19 mouse cellular contexts compared by ENCODE assay signal in the genomic region with DNA sequence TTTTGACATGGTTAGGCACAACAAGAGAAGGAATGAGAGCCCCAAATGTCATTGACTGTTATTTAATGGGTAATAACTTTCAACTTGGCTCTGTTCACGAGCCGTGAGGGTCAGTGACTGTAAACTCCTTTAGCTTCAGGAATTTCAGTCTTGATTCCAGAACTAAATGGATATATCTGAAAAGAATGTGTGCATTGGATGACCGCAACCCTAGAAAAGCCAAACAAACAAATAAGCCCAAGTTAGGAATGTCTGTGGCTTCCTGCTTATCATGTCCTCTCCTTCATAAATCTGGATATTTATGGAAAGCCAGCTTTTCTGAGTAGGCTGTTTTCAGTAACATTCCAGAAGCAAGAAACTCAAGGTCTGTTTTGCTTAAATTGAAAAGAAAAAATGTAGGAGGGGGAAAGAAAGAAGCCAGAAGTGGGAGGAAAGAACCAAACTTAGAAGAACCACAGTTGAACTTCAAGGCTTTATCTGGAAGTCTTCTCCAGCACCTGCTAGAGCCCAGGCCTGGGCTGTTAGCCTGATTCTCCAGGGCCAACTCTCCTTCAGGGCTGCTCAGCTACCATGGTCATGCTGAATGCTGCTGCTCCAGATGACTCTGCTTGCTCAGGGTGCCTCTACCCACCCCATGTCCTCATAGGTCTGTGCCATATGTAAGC. TPM values are rescaled to one million over a fixed set of nuclear protein-coding genes. Genes with fewer than 3 reads are reported as not detected.
DNase-seq lines count a peak whose midpoint lies in the region; ATAC-seq and TF ChIP-seq lines count a peak whose summit lies in the region.
"Had no signal": no experiment of that assay in that cellular context is flagged by ENCODE, and none has a peak within 500 bp of the region (broad histone marks: within the 10 kb centered on the region; RNA-seq: fewer than 3 reads in every experiment).

No protein-coding gene starts in this region.

- no peak overlapping the region for H3K4me2 ChIP-seq in kidney, embryonic 16.5 days (replicated peaks; ENCODE audit: low read depth, low read length)
- H3K4me2 ChIP-seq in myocyte (ENCODE audit: low read depth): peak overlapping the region; percentile 13
- no peak overlapping the region for H3K4me2 ChIP-seq in heart, embryonic 11.5 days
- H3K4me2 ChIP-seq: embryonic facial prominence, embryonic 12.5 days; hindbrain, embryonic 13.5 days; midbrain, embryonic 11.5 days had no signal

- no peaks in the 10 kb centered on the region for H3K9me3 ChIP-seq in kidney, embryonic 16.5 days (ENCODE audit: low read length)
- no peaks in the 10 kb centered on the region for H3K9me3 ChIP-seq in heart, embryonic 11.5 days (replicated peaks; ENCODE audit: control insufficient read depth, low read length)
- H3K9me3 ChIP-seq: embryonic facial prominence, embryonic 12.5 days; hindbrain, embryonic 13.5 days had no signal

- peak; percentile 85 for ATAC-seq in frontal cortex, adult (ENCODE audit: low TSS enrichment)
- ATAC-seq in kidney, embryonic 16.5 days (ENCODE audit: low FRiP score, low TSS enrichment): peak; percentile 66; the same call in 1 of the 2 replicates
- no peak for ATAC-seq in heart, embryonic 11.5 days (replicated peaks; ENCODE audit: insufficient number of reproducible peaks, low FRiP score, low TSS enrichment)

- H3ac ChIP-seq in myocyte (ENCODE audit: control insufficient read depth, insufficient read length): no peak overlapping the region

- H3K79me2 ChIP-seq in myocyte (ENCODE audit: control insufficient read depth, insufficient read depth): no peaks in the 10 kb centered on the region

- no peaks in the 10 kb centered on the region for H3K27me3 ChIP-seq in kidney, embryonic 16.5 days (ENCODE audit: insufficient read depth, low read length)
- H3K27me3 ChIP-seq in myocyte (ENCODE audit: control insufficient read depth, insufficient read depth, insufficient read length): no peaks in the 10 kb centered on the region
- no peaks in the 10 kb centered on the region for H3K27me3 ChIP-seq in heart, embryonic 11.5 days (ENCODE audit: control insufficient read depth, insufficient read depth, low read length)
- H3K27me3 ChIP-seq: CH12.LX; embryonic facial prominence, embryonic 12.5 days; hindbrain, embryonic 13.5 days had no signal

- peaks cover 17% of the 10 kb centered on the region for H3K4me1 ChIP-seq in kidney, embryonic 16.5 days (ENCODE audit: insufficient read depth, low read length)
- H3K4me1 ChIP-seq in heart, embryonic 11.5 days (ENCODE audit: control insufficient read depth, insufficient read depth, low read length): 0 out of 2 replicates have a peak, but pooled peaks cover 4% of the 10 kb centered on the region
- H3K4me1 ChIP-seq: embryonic facial prominence, embryonic 12.5 days; hindbrain, embryonic 13.5 days had no signal

- no peak overlapping the region for H3K9ac ChIP-seq in kidney, embryonic 16.5 days (replicated peaks; ENCODE audit: low read length)
- no peak overlapping the region for H3K9ac ChIP-seq in heart, embryonic 11.5 days (ENCODE audit: low read depth, low read length)
- H3K9ac ChIP-seq: embryonic facial prominence, embryonic 12.5 days; hindbrain, embryonic 13.5 days had no signal

- peak overlapping the region; percentile 86 for H3K27ac ChIP-seq in kidney, embryonic 16.5 days (ENCODE audit: low read length)
- no peak overlapping the region for H3K27ac ChIP-seq in heart, embryonic 11.5 days (ENCODE audit: low read depth, low read length)
- H3K27ac ChIP-seq: embryonic facial prominence, embryonic 12.5 days; hindbrain, embryonic 13.5 days had no signal

- H3K4me3 ChIP-seq in kidney, embryonic 16.5 days (ENCODE audit: low read length): no peak overlapping the region
- H3K4me3 ChIP-seq in myocyte: no peak overlapping the region
- H3K4me3 ChIP-seq in heart, embryonic 11.5 days (ENCODE audit: low read depth, low read length): no peak overlapping the region
- H3K4me3 ChIP-seq: embryonic facial prominence, embryonic 12.5 days; hindbrain, embryonic 13.5 days had no signal

- WGBS in kidney, embryonic 16.5 days: 36% methylated on average over 3 of the region's 3 CpGs
- WGBS in heart, embryonic 11.5 days (ENCODE audit: insufficient replicate concordance): 81% methylated on average over 3 of the region's 3 CpGs

- no peak for TF ChIP-seq POLR2A in myocyte (IDR thresholded peaks at IDR 0.05; ENCODE audit: insufficient read length, low read depth)

- no peaks in the 10 kb centered on the region for H3K36me3 ChIP-seq in kidney, embryonic 16.5 days (ENCODE audit: insufficient read depth, low read length)
- no peaks in the 10 kb centered on the region for H3K36me3 ChIP-seq in myocyte (ENCODE audit: control insufficient read depth, insufficient read depth)
- H3K36me3 ChIP-seq in heart, embryonic 11.5 days (ENCODE audit: control insufficient read depth, insufficient read depth, low read length): no peaks in the 10 kb centered on the region
- H3K36me3 ChIP-seq: embryonic facial prominence, embryonic 12.5 days; hindbrain, embryonic 13.5 days had no signal

- no peak for DNase-seq in frontal cortex, postnatal 14 days (ENCODE audit: low spot score in 2 of 2)
- DNase-seq in kidney, postnatal 36 days: no peak
- peak; percentile 18 for DNase-seq in Muller cell, postnatal 12 days (ENCODE audit: inconsistent ontology term)
- no peak for DNase-seq in adrenal gland, postnatal 14 days
- DNase-seq: adrenal gland, postnatal 25 days; cerebellum, adult 8-10 months; gastrocnemius, postnatal 10 days; heart, postnatal 10 days; liver; lung, adult 2 months; lung, postnatal 4 days had no signal

TF ChIP-seq in myocyte, 11 proteins besides CTCF, POLR2A, EP300 and RAD21:
- no peak for TF ChIP-seq POLR2AphosphoS2 (IDR thresholded peaks at IDR 0.05; ENCODE audit: insufficient read length, low read depth)
- no peak for TF ChIP-seq TCF3 (IDR thresholded peaks at IDR 0.05; ENCODE audit: insufficient read length, low read depth)
- no peak for TF ChIP-seq USF1 (IDR thresholded peaks at IDR 0.05; ENCODE audit: low read depth)
- no peak for TF ChIP-seq CEBPB (IDR thresholded peaks at IDR 0.05; ENCODE audit: insufficient read depth, poor library complexity, severe bottlenecking)
- no peak for TF ChIP-seq E2F4 (IDR thresholded peaks at IDR 0.05; ENCODE audit: insufficient read depth)
- no peak for TF ChIP-seq SRF (IDR thresholded peaks at IDR 0.05; ENCODE audit: control insufficient read depth, insufficient read length, low read depth)
- TF ChIP-seq MYOG (IDR thresholded peaks at IDR 0.05; ENCODE audit: control insufficient read depth in 1 of 3, insufficient read depth in 1 of 3, insufficient read length in 2 of 3, low read depth in 2 of 3): peak in 1 of 3 experiments; percentile 10
- TF ChIP-seq MYOD1 (IDR thresholded peaks at IDR 0.05; ENCODE audit: control insufficient read depth in 1 of 3, insufficient read length in 2 of 3, low read depth in 2 of 3): peak in 2 of 3 experiments; percentile 12 to 14
- no peak for TF ChIP-seq TCF12 (IDR thresholded peaks at IDR 0.05; ENCODE audit: insufficient read depth, poor library complexity, severe bottlenecking)
- no peak for TF ChIP-seq REST (IDR thresholded peaks at IDR 0.05; ENCODE audit: insufficient read depth, insufficient read length)
- TF ChIP-seq MAX (IDR thresholded peaks at IDR 0.05; ENCODE audit: low read depth): no peak

RNA-seq across cellular contexts. Expression of a gene that starts 21.4 kb away (rescaled TPM):
- 101 and 104 TPM in 2 replicates for polyA plus RNA-seq in kidney, embryonic 16.5 days (2015; fragmentation: Nextera tagmentation; extraction: Ambion mirVana)
- 58.2 TPM for polyA plus RNA-seq in myocyte (2012; fragmentation: generic; extraction: Trizol)
- 18.5 and 18.6 TPM in 2 replicates for total RNA-seq in adrenal gland, postnatal 14 days (2021)
- 181 and 186 TPM in 2 replicates for polyA plus RNA-seq in heart, embryonic 11.5 days (2014; fragmentation: Nextera tagmentation; extraction: Ambion mirVana)
